Mouse (Mus musculus) G1E (cell line): Measurements from ENCODE around the gene Ckmt2. TPM values are rescaled to one million over a fixed set of nuclear protein-coding genes. Genes with fewer than 3 reads are reported as not detected.

Source experiments
- ATAC-seq: 2 replicates; pipeline ENCODE4 v1.8.0; 2016; ENCODE audit warnings: mild to moderate bottlenecking; ENCODE audit not compliant: insufficient number of reproducible peaks, poor library complexity, low FRiP score, severe bottlenecking; ENCODE audit errors: extremely low read depth
- DNase-seq: peaks from one replicate; pipeline ENCODE4 v3.0.0; 2012; ENCODE audit warnings: low spot score
- H3K27me3 ChIP-seq: 2 replicates; pipeline ENCODE4 v1.6.1; 2012; ENCODE audit warnings: mild to moderate bottlenecking, low read length, inconsistent platforms; ENCODE audit not compliant: insufficient read depth
- H3K36me3 ChIP-seq: replicated peaks from 2 replicates; pipeline ENCODE3; 2012; ENCODE audit warnings: mild to moderate bottlenecking, inconsistent platforms
- H3K4me1 ChIP-seq: 2 replicates; pipeline ENCODE4 v1.6.1; 2012; ENCODE audit warnings: low read depth, low read length, inconsistent platforms, mixed read lengths; ENCODE audit not compliant: insufficient read depth
- H3K4me3 ChIP-seq: 2 replicates; pipeline ENCODE4 v1.5.1; 2012; ENCODE audit warnings: low read depth, mild to moderate bottlenecking, inconsistent platforms, low read length, moderate library complexity, mixed read lengths
- H3K9me3 ChIP-seq: replicated peaks from 2 replicates; pipeline ENCODE4 v1.6.1; 2012; ENCODE audit warnings: inconsistent platforms
- CTCF ChIP-seq: IDR thresholded peaks from 2 replicates; pipeline ENCODE4 v1.5.1; 2012; ENCODE audit warnings: low read depth, low read length, inconsistent platforms, mixed read lengths
- GATA1 ChIP-seq: IDR thresholded peaks from 2 replicates; pipeline ENCODE4 v1.6.1; 2012; ENCODE audit warnings: borderline replicate concordance, low read length, inconsistent platforms, mixed read lengths
- GATA2 ChIP-seq: IDR thresholded peaks from 2 replicates; pipeline ENCODE4 v1.6.1; 2012; ENCODE audit warnings: low read depth, low read length, inconsistent platforms, borderline replicate concordance
- POLR2AphosphoS5 ChIP-seq: IDR thresholded peaks from 2 replicates; pipeline ENCODE4 v1.6.1; 2012; ENCODE audit warnings: low read depth, low read length, inconsistent platforms; ENCODE audit not compliant: insufficient replicate concordance
- TAL1 ChIP-seq: conservative IDR thresholded peaks from 2 replicates; pipeline ENCODE4 v1.6.1; 2012; ENCODE audit warnings: low read depth, low read length, inconsistent platforms, mixed read lengths
- polyA plus RNA-seq: library from polyadenylated mRNA; stranded (reverse); fragments of >175 nt; gene quantifications from 2 replicates; pipeline ENCODE4 v1.2.3, GENCODE M21; 2012
- total RNA-seq, 2 experiments: library from RNA; stranded (forward) in 1 of 2; stranded (reverse) in 1 of 2; fragments of 200-1000 nt in 1 of 2; fragments of >200 nt in 1 of 2; fragmentation: Nextera tagmentation in 1 of 2; gene quantifications; 2 replicates each; pipeline ENCODE4 v1.2.3; 2014 to 2017

Ckmt2 gene
- total and polyA plus RNA-seq, 3 experiments = not detected

GRCm38 (mm10) chr13:91890031-91890619, 13.4 kb upstream of the Ckmt2 start:
- TF ChIP-seq GATA1 = no peak
- TF ChIP-seq CTCF = no peak
- TF ChIP-seq POLR2AphosphoS5 = no peak
- TF ChIP-seq GATA2 = no peak
- TF ChIP-seq TAL1 = no peak
- DNase-seq (no peak), ATAC-seq (no peak)
- H3K27me3 ChIP-seq = peaks cover 3% of the 10 kb centered on the region
- no peaks in the 10 kb centered on the region for H3K4me1 ChIP-seq
- no peaks in the 10 kb centered on the region for H3K9me3 ChIP-seq
- H3K36me3 ChIP-seq = no peaks in the 10 kb centered on the region
- H3K4me3 ChIP-seq = no peak overlapping the region

- Histone ChIP-seq H3K27me3 (peaks cover 16% of the 10 kb centered on the region), H3K4me3 (no peak overlapping the region), H3K36me3 (no peaks in the 10 kb centered on the region), H3K9me3 (no peaks in the 10 kb centered on the region), H3K4me1 (no peaks in the 10 kb centered on the region)
- no peak for ATAC-seq
- no peak for TF ChIP-seq GATA2
- no peak for TF ChIP-seq POLR2AphosphoS5
- no peak for TF ChIP-seq CTCF
- no peak for TF ChIP-seq TAL1
- no peak for TF ChIP-seq GATA1
- DNase-seq = no peak
Observed at GRCm38 (mm10) chr13:91884714-91885386, 8.2 kb upstream of the Ckmt2 start.

- Histone ChIP-seq H3K9me3 (no peaks in the 10 kb centered on the region), H3K36me3 (no peaks in the 10 kb centered on the region), H3K4me1 (no peaks in the 10 kb centered on the region), H3K27me3 (peaks cover 29% of the 10 kb centered on the region), H3K4me3 (no peak overlapping the region)
- no peak for ATAC-seq
- peak; percentile 6 for DNase-seq
- TF ChIP-seq POLR2AphosphoS5 = no peak
- peak; percentile 52; the same call in 1 of the 2 replicates for TF ChIP-seq CTCF
Observed at GRCm38 (mm10) chr13:91881837-91882480, 5.3 kb upstream of the Ckmt2 start.

GRCm38 (mm10) chr13:91880256-91880655, 3.6 kb upstream of the Ckmt2 start:
- DNase-seq (no peak), ATAC-seq (no peak)
- no peak overlapping the region for H3K4me3 ChIP-seq
- H3K27me3 ChIP-seq = peaks cover 29% of the 10 kb centered on the region
- no peaks in the 10 kb centered on the region for H3K4me1 ChIP-seq
- H3K9me3 ChIP-seq = no peaks in the 10 kb centered on the region
- TF ChIP-seq CTCF (no peak), POLR2AphosphoS5 (no peak), TAL1 (no peak), GATA1 (no peak), GATA2 (no peak)
- no peaks in the 10 kb centered on the region for H3K36me3 ChIP-seq

- ATAC-seq (no peak), DNase-seq (no peak)
- H3K9me3 ChIP-seq = no peaks in the 10 kb centered on the region
- no peaks in the 10 kb centered on the region for H3K36me3 ChIP-seq
- no peak for TF ChIP-seq GATA2
- no peak for TF ChIP-seq POLR2AphosphoS5
- no peak for TF ChIP-seq TAL1
- no peak for TF ChIP-seq CTCF
- no peak for TF ChIP-seq GATA1
- no peak overlapping the region for H3K4me3 ChIP-seq
- no peaks in the 10 kb centered on the region for H3K4me1 ChIP-seq
- H3K27me3 ChIP-seq = peaks cover 24% of the 10 kb centered on the region
Observed at GRCm38 (mm10) chr13:91877996-91878395, 1.3 kb upstream of the Ckmt2 start.

GRCm38 (mm10) chr13:91877350-91877749, 665 bp upstream of the Ckmt2 start:
- Histone ChIP-seq H3K4me3 (no peak overlapping the region), H3K27me3 (peaks cover 24% of the 10 kb centered on the region), H3K36me3 (no peaks in the 10 kb centered on the region), H3K9me3 (no peaks in the 10 kb centered on the region), H3K4me1 (no peaks in the 10 kb centered on the region)
- ATAC-seq (no peak), DNase-seq (no peak)
- TF ChIP-seq GATA1 = no peak
- no peak for TF ChIP-seq TAL1
- TF ChIP-seq POLR2AphosphoS5 = no peak
- no peak for TF ChIP-seq GATA2
- TF ChIP-seq CTCF = no peak
